Mouse (Mus musculus) heart, postnatal 0 days (tissue): ENCODE data around the gene Abhd6. TPM values are rescaled to one million over a fixed set of nuclear protein-coding genes. Genes with fewer than 3 reads are reported as not detected.

ENCODE experiments used
- ATAC-seq: fragments of 200-750 bp; cut with Nextera tagmentation; 2 replicates; pipeline ENCODE4 v1.8.0; 2017; ENCODE audit warnings: low read depth, moderate number of reproducible peaks, moderate library complexity; ENCODE audit not compliant: insufficient read depth
- DNase-seq: peaks from one replicate; pipeline ENCODE4 v3.0.0-alpha.2; 2016; ENCODE audit warnings: low spot score
- H3K27ac ChIP-seq: fragments of 300-500 bp; sonication (generic); 2 replicates; pipeline ENCODE4 v1.5.1; 2014; ENCODE audit warnings: low read depth, mild to moderate bottlenecking
- H3K27me3 ChIP-seq: fragments of 300-500 bp; sonication (generic); 2 replicates; pipeline ENCODE4 v1.6.1; 2014; ENCODE audit warnings: low read length, mixed read lengths; ENCODE audit not compliant: control insufficient read depth, insufficient read depth
- H3K36me3 ChIP-seq: fragments of 300-500 bp; sonication (generic); replicated peaks from 2 replicates; pipeline ENCODE4 v1.6.1; 2014; ENCODE audit warnings: low read length, mixed read lengths; ENCODE audit not compliant: control insufficient read depth, insufficient read depth
- H3K4me1 ChIP-seq: fragments of 300-500 bp; sonication (generic); 2 replicates; pipeline ENCODE4 v1.6.1; 2014; ENCODE audit warnings: antibody characterized with exemption; ENCODE audit not compliant: control insufficient read depth, insufficient read depth
- H3K4me2 ChIP-seq: fragments of 300-500 bp; sonication (generic); 2 replicates; pipeline ENCODE4 v1.6.1; 2014; ENCODE audit warnings: low read depth, mild to moderate bottlenecking, low read length, moderate library complexity
- H3K4me3 ChIP-seq: fragments of 300-500 bp; sonication (generic); 2 replicates; pipeline ENCODE4 v1.5.1; 2014; ENCODE audit warnings: low read depth, low read length
- H3K9ac ChIP-seq: fragments of 300-500 bp; sonication (generic); replicated peaks from 2 replicates; pipeline ENCODE4 v1.6.1; 2014; ENCODE audit warnings: low read depth, low read length, mixed read lengths
- H3K9me3 ChIP-seq: fragments of 300-500 bp; sonication (generic); replicated peaks from 2 replicates; pipeline ENCODE4 v1.6.1; 2016; ENCODE audit warnings: low read length; ENCODE audit not compliant: control insufficient read depth
- CTCF ChIP-seq: IDR thresholded peaks from 2 replicates; pipeline ENCODE4 v1.5.1; 2016; ENCODE audit warnings: antibody characterized with exemption, control low read depth, low read depth
- EP300 ChIP-seq: IDR thresholded peaks from 2 replicates; pipeline ENCODE4 v1.6.1; 2016; ENCODE audit warnings: antibody characterized with exemption, low read depth
- WGBS: fragments of 180-500 bp; shearing (Covaris S2); extraction: QIAGEN DNeasy Blood & Tissue Kit; methylation state at CpG from one replicate; pipeline ENCODE4 v1.1.7; 2014; 5-methylcytosine and 5-hydroxymethylcytosine counted together
- polyA plus RNA-seq: library from polyadenylated mRNA; unstranded; fragments of >200 nt; fragmentation: Nextera tagmentation; extraction: Ambion mirVana; gene quantifications from 2 replicates; pipeline ENCODE4 v1.2.1, GENCODE M21; 2015
- total RNA-seq: library from RNA; depleted of rRNA; stranded (reverse); fragments of >200 nt; gene quantifications from 2 replicates; pipeline ENCODE4 v1.2.3, GENCODE M21; 2014; ENCODE audit warnings: low replicate concordance

The Abhd6 gene
- total and polyA plus RNA-seq, 2 experiments from 2014 or later, result 2.2 to 9.1 TPM

DNA sequence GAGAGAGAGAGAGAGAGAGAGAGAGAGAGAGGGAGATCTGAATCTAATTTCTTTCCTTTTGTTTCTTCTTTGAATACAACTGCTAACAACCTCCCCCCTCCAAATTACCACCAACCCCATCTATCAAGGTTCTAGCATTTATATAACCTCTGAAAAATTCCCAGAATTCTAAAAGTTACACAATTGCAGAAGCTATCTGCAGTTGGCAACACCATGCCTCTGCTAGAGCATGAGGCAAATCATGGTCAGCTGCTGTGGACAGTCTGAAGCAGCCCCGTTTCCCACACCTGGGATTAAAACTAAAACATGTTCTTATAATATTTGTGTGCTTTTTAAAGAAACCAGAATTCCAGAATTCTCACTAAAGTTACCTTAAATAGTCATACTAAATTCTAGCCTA lies 27.1 kb downstream of the Abhd6 start:
- TF ChIP-seq EP300, result no peak
- TF ChIP-seq CTCF, result no peak
- peaks cover 9% of the 10 kb centered on the region; the same call in 1 of the 2 replicates for H3K4me1 ChIP-seq
- DNase-seq, result no peak
- no peak overlapping the region for H3K9ac ChIP-seq
- H3K27me3 ChIP-seq, result no peaks in the 10 kb centered on the region
- no peak overlapping the region for H3K4me3 ChIP-seq
- no peak overlapping the region for H3K4me2 ChIP-seq
- no peaks in the 10 kb centered on the region for H3K9me3 ChIP-seq
- 81% methylated on average over 1 of the region's 1 CpGs for WGBS
- H3K27ac ChIP-seq, result peak overlapping the region; percentile 64
- H3K36me3 ChIP-seq, result no peaks in the 10 kb centered on the region
- ATAC-seq, result no peak

DNA sequence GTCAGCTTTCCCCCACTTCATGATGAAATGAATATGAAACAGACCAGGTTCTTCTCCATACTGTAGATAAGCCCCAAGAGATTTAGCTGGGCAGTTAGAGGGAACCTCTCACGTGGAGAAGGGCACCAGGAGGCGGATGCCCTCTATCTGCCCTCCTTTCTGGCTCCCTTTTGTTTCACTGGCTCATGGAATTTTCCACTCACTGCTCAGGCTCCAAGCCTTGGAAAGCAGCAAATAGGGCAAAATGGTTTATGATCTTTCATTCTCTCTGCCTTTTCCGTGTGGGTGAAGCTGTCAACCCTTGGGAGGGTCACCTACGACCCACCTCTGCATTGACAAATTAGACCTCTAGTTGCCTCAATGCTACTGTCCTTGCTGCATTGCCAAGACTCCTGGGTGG lies 27.8 kb downstream of the Abhd6 start:
- Histone ChIP-seq H3K27me3 (no peaks in the 10 kb centered on the region), H3K27ac (peak overlapping the region; percentile 64), H3K4me3 (no peak overlapping the region), H3K4me2 (no peak overlapping the region), H3K9me3 (no peaks in the 10 kb centered on the region), H3K36me3 (no peaks in the 10 kb centered on the region), H3K9ac (no peak overlapping the region), H3K4me1 (peaks cover 8% of the 10 kb centered on the region; the same call in 1 of the 2 replicates)
- 45% methylated on average over 4 of the region's 4 CpGs for WGBS
- ATAC-seq (peak; percentile 84), DNase-seq (peak; percentile 59)
- no peak for TF ChIP-seq CTCF
- TF ChIP-seq EP300, result no peak

DNA sequence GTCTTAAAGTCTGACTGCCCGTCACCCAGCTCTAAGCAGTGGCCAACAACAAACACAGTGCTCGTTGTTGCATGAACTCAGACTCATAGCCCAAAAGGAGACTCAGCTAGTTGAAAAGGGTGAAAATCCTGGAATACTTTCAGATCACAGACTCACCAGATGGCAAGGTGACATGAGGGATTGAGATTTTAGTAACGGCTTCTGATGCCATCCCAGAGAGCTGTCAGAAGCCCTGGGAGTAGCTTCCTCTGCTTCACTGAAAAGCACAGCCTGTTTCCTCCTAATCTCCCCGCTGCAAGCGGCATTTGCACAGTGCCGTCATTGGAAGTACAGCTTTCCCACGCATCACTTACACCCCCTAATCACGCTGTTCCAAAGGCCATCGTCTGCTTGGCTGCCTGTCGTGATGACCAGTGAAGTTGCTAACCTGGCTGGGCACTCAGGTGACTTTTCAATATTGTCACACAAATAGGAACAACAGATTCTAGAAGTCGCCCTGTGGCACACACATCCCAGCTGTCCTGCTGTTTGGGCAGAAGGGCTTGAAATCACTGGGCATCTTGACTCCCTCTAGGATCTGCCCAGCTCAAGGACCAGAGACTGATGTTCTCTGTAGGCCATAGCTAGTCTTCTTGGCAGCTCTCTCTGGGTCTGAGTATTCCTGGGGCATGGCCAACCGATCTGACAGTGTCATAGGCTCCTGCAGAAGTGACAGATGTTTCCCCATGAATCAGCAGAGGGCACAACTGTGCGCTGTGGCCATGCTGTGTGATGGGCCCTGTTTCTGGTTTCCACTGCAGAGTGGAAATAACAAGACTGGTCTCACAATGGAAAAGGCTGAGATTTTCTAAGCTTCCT lies 29.6 kb downstream of the Abhd6 start:
- ATAC-seq, result peak; percentile 67
- 0 out of 2 replicates have a peak, but pooled peaks cover 7% of the 10 kb centered on the region for H3K4me1 ChIP-seq

DNA sequence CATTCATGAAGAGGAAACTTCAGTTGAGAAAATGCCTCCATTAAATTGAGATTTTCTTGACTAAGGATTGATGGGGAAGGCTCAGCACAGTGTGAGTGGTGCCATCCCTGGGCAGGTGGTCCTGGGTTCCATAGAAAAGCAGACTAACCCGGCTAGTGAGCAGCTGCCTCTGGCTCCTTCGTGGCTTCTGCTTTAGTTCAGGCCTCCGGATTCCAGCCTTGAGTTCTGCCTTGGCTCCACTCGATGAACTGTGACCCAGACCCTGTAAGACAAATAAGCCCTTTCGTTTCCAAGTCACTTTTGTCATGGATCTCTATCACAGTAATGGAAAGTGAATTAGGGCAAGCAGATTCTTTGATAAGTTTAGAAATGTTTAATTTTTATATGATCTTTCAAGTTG lies 31.9 kb downstream of the Abhd6 start:
- Histone ChIP-seq H3K9me3 (no peaks in the 10 kb centered on the region), H3K4me3 (no peak overlapping the region), H3K27me3 (no peaks in the 10 kb centered on the region), H3K4me2 (no peak overlapping the region), H3K9ac (no peak overlapping the region), H3K4me1 (0 out of 2 replicates have a peak, but pooled peaks cover 7% of the 10 kb centered on the region), H3K27ac (no peak overlapping the region), H3K36me3 (no peaks in the 10 kb centered on the region)
- DNase-seq (no peak), ATAC-seq (no peak)
- TF ChIP-seq EP300, result no peak
- no peak for TF ChIP-seq CTCF
- WGBS, result 75% methylated on average over 5 of the region's 5 CpGs

More for the DNA sequence above, 29.6 kb downstream of the Abhd6 start:
- Histone ChIP-seq H3K9ac (no peak overlapping the region), H3K27ac (no peak overlapping the region), H3K27me3 (no peaks in the 10 kb centered on the region), H3K36me3 (no peaks in the 10 kb centered on the region), H3K4me3 (no peak overlapping the region), H3K4me2 (no peak overlapping the region), H3K9me3 (no peaks in the 10 kb centered on the region)
- WGBS, result 60% methylated on average over 13 of the region's 13 CpGs
- peak; percentile 45 for DNase-seq
- no peak for TF ChIP-seq CTCF
- TF ChIP-seq EP300, result no peak

DNA sequence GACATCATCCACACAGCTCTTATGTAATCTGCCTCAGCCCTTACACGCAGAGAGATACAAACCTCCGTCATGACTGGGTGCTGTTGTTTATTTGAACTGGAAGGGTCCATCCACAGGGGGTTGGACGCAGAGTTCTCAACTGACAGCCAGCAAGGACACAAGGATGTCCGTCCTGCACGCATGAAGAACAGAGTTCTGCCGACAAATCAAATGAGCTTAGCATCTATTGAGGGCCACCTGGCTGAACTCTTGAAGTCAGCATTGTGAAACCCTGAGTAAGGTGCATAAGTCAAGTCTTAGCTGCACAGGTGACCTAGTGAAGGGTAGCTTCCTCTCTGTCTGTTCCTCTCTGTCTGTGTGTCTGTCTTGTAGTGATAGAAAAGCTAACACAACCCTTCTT lies 33.2 kb downstream of the Abhd6 start:
- H3K4me3 ChIP-seq, result no peak overlapping the region
- H3K4me2 ChIP-seq, result no peak overlapping the region
- no peaks in the 10 kb centered on the region for H3K9me3 ChIP-seq
- no peak overlapping the region for H3K9ac ChIP-seq
- ATAC-seq (no peak), DNase-seq (no peak)
- no peak for TF ChIP-seq EP300
- TF ChIP-seq CTCF, result no peak
- H3K27ac ChIP-seq, result no peak overlapping the region
- WGBS, result 88% methylated on average over 6 of the region's 6 CpGs
- H3K4me1 ChIP-seq, result 0 out of 2 replicates have a peak, but pooled peaks cover 3% of the 10 kb centered on the region
- H3K27me3 ChIP-seq, result no peaks in the 10 kb centered on the region
- no peaks in the 10 kb centered on the region for H3K36me3 ChIP-seq
